Mouse (Mus musculus): ENCODE results near the gene Syn3. TPM values are rescaled to one million over a fixed set of nuclear protein-coding genes. Genes with fewer than 3 reads are reported as not detected.
"Not testable (repeated sequence)": the region's sequence is repeated elsewhere in the genome, so short reads cannot be mapped to it uniquely, and the experiment has no call there.

Gene Syn3
- total RNA-seq (2021) = under 1 TPM; 0.30 to 0.31 TPM
- long read RNA-seq, experiment 1 = 0 reads
- long read RNA-seq, experiment 2 = 0 reads

- DNase-seq (ENCODE audit: low spot score) = peak; percentile 81
Observed at GRCm38 (mm10) chr10:86498673-86499391, at the start of gene Syn3. Gene Syn3 (minus strand): TSS chr10:86498896.

- not testable (repeated sequence) for DNase-seq (ENCODE audit: low spot score)
Observed at GRCm38 (mm10) chr10:86526357-86526874, 27.7 kb upstream of the Syn3 start.

DNA sequence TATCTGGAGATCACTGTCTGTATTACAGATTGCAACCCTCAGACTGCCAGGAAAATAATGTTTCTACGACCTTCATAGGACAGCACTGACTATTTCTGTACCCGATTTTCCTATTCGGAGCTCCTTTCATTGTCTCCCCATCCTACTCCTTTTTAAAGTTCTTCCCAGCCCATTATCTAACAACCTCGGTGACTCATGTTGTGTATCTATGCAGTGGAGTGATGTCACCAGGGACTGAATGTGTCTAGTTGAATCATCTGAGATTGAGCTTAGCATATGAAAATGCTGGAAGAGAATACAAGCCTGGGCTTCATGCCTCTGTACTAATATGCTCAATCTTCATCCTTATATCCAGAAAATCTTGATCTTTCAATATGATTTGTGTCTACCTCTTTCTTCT, 15.1 kb upstream of the Syn3 start:
- no peak for DNase-seq (ENCODE audit: low spot score)

DNA sequence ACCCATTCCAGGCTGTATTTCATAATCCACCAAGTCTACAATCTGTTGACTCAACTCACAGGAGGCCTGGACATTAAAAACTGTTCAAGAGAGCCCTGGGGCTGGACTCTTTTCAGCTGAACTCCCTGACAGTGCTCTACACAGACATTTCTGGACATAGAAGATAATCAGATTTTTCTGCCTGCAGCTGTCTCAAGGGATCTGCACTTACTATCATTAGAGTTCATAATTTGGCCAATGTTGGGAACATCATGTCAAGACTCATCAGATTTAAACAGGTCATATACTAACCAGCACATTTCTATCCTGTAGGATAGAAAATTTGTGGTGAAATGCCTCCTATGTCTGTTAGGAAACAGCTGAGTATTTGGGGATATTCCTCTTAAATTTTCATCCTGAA, 12.2 kb upstream of the Syn3 start:
- no peak for DNase-seq (ENCODE audit: low spot score)

GRCm38 (mm10) chr10:86502063-86502462, 3.4 kb upstream of the Syn3 start:
- DNase-seq (ENCODE audit: low spot score) = no peak

DNA sequence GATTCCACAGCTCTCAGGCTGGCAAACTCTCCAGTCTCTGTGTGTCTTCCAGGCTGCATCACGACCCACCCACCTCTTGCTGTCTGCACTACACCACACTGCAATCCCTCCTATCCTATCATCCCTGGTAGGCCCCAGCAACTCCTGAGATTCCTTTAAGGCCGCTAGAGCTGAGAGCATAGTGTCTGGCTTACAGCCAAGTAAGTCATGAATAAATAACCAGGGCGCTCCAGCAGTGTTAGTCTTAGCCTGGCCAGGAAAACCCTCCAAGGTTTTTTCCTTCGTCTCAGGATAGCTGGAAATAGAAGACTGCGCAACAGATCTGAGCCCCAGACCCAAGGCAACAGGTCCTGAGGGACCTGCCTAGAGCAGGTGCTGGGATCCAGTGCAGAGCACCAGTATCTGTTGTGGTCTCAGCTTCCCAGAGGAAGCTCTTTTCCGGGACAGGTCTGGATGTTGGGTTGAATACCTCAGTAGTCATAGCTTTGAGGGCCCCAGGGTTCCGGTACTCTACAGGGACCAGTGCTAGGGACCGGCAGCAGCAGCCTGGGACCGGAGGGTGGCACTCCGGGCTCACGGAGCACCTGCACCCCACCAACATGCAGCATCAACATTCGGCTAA, 534 bp downstream of the Syn3 start:
- DNase-seq (ENCODE audit: low spot score) = peak; percentile 2

GRCm38 (mm10) chr10:86495851-86496250, 2.8 kb downstream of the Syn3 start:
- DNase-seq (ENCODE audit: low spot score) = no peak

DNA sequence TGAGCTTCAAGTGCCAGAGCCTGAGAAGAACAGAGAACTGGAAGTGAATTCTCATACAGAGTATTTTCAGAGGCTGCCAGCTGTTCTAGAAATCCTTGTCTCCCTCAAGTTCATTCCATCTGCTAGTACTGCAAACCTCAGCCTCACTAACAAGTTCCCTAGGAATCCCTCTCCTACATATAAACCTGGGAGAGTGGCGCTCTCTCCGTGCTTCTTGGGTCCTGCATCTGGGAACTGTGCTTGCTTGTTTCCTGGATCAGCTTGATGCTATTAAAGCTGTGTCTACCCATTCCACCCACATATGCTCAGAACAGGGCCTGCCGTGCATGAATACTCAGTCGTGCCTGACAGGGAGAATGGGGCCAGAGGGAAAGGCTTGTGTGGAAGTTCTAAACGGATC, 5.6 kb downstream of the Syn3 start:
- no peak for DNase-seq (ENCODE audit: low spot score)

- DNase-seq (ENCODE audit: low spot score) = no peak
Observed at GRCm38 (mm10) chr10:86492089-86492907, 6.4 kb downstream of the Syn3 start.

DNA sequence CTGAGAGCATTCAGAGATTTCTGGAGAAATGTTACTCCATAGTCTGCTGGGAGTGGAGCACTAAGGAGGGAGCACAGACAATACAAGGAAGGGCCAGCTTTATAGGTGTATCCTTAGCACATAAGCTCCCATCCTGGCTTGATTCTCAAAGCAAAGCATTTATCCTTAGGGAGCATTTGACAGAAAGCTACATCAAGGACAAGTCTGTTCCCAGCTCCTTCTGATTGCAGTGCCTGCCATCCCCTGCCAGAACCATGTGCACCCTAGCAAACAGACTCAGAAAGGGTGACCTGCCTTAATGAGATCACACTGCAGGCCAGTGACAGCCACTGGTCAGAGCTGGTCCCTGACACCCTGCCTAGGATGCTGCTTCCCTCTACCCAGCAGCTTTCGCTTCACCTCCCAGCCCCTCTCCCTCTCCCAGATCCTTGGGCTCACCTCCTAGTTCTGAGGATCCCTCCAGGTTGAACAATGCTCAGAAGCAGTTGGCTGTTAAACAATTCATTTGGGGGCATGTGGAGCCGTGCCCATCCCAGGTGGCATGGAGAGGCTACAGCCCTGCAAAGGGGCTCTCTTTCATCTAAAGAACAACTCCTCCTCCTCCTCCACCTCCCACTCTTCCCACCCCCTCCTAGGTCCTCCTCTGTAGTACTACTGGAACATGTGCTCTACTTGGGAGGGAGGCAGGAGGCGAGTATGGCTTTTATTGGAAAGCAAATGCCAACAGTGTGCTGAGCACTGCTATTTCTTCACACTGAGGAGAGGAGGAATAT, 7.2 kb downstream of the Syn3 start:
- DNase-seq (ENCODE audit: low spot score) = no peak

- DNase-seq (ENCODE audit: low spot score) = no peak
Observed at GRCm38 (mm10) chr10:86488544-86488943, 10.2 kb downstream of the Syn3 start.

GRCm38 (mm10) chr10:86485971-86486370, 12.7 kb downstream of the Syn3 start:
- no peak for DNase-seq (ENCODE audit: low spot score)

GRCm38 (mm10) chr10:86483968-86484367, 14.7 kb downstream of the Syn3 start:
- peak; percentile 8 for DNase-seq (ENCODE audit: low spot score)

DNA sequence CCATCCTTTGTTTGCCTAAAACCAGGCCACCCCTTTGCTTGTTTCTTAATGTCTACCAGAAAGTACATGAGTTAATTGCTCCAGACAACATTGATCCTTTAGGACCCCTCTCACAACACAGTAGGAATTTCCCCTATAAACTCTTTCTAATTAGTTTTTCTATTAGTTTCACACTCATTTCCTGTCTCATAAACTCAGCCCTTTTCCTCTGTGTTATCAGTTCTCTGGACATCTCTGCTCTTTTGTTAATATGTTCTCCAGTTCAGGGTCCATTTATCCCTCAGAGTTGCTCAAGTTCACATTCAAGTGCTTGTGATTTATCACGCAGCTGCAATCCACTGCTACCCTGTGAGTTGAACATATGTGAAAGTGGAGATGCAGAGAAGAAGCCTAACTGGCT, 16.2 kb downstream of the Syn3 start:
- DNase-seq (ENCODE audit: low spot score) = no peak

DNA sequence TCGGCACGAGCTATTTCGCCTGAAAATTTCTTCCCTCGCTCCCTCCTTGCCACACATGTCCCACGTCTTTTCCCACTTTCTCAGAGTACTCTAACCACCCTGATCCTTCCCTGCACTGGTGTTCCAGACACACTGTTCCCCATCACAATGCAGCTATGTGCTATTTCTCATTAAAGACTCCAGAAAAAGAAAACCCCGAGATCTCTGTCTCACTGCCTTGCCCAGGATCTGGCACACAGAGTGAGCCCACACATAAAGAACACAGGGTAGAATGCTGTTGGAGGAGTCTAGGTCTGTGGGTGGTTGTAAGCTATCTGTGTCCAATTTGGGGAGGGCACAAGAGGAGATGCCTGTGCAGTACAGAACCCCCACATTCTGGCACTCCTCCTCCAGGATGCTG, 18.0 kb downstream of the Syn3 start:
- no peak for DNase-seq (ENCODE audit: low spot score)

- no peak for DNase-seq (ENCODE audit: low spot score)
Observed at GRCm38 (mm10) chr10:86479718-86480121, 19.0 kb downstream of the Syn3 start.

- DNase-seq (ENCODE audit: low spot score) = no peak
Observed at GRCm38 (mm10) chr10:86476720-86477119, 22.0 kb downstream of the Syn3 start.

- no peak for DNase-seq (ENCODE audit: low spot score)
Observed at GRCm38 (mm10) chr10:86475270-86475669, 23.4 kb downstream of the Syn3 start.

DNA sequence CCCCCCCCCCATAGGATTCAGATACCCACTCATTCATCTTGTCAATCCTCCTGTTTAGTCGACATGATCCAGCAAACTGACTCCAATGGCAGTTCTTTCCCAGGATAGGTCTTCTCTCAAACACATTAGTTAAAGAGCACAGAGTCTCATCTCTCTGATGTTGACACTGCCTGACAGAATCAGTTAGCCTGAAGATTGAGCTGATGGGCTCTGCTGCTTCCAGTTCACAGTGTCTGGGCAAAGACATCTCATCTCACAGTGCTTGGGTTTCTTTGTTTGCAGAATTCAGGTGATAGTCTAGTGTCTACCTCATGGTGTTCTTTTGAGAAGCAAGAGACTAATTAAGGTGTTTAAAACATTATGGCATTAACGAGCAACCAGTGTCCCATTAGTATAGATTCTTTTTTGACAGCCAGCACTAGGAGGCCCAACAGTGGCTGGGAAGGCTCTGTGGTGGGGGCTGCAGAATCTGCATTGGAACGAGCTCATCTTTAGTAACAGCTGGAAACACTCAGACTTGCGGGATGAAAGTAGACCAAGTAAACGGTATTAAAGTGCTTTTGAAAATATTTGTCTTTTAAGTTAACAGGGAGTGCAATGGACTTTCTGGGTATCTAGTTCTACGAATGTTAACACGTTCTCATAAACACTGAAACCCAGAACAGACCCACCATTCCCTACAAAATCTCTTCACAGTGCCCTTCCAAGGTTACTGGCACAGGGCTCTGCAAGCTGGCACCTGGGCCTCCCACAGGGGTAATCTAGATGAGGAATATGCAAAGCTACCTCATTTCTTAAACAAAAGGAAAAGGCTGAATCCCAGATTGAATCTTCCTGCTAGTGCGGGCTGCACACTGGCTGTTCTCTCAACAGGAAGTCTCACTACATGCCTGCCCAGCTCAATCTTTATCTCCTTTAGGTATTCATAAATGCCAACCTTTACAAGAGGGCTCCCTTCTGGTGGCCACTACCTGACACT, 24.2 kb downstream of the Syn3 start:
- no peak for DNase-seq (ENCODE audit: low spot score)

GRCm38 (mm10) chr10:86473637-86474154, 25.0 kb downstream of the Syn3 start:
- peak; percentile 32 for DNase-seq (ENCODE audit: low spot score)
